Mouse (Mus musculus): ENCODE results near the gene Nrn1.

Gene Nrn1

DNA sequence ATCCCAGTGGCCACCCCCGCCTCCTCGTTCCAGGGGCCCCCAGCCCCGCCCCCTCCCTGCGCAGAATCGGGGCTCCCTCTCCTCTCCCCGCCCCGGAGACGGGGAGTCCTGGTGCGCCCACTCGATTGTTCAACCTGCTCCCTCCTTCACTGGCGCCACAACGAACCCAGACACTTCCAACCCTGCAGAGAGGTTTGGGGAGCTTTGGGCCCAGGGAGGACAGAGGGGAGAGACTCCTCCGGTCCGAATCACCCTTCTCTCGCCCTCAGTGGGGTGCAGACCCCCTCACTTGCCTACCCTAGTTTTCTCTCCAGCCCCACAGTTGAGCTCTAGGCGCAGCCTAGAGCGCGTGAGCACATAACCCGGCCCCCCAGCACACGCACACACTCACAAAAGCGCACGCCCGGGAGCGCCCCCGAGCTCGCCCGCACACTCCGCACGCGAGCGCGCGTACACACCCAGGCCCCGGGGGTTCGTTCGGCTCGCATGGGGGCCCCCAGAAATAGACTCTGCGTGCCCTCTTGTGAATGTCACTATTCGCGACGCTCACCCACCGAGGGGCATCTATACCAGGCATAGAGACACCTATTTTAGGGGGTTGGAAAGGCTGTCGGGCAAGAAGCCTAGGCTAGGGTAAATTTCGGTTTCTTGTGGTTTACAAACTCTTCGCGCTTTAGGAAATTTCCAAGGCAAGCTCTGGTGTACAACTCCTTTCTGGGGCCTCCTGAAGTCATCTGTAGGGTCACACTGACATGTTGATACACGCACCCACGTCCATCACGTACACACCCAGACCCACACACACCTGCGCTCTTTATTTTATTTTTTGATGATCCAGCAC, at the start of gene Nrn1:
Gene Nrn1 (minus strand): TSS at position 401 of the 841 bp plus-strand sequence.
- DNase-seq = no peak

DNA sequence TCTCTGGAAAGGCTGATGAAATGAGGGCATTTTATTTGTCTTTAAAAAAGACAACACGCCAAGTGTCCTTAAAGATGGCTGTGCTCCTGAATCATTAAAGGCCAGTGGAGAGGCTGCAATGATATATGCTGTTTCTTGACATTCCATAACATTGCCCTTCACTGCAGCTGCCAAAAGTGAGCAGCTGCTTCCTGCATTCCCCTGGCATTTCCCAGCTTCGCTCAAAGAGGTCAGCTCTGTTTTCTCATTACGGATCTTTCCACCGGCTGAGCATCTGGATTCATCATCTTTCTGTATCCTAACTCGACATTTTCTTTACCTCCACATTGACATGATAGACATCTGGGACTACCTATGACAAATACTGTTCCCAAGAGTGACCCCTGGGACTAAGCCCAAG, 44.7 kb upstream of the Nrn1 start:
- DNase-seq = no peak

DNA sequence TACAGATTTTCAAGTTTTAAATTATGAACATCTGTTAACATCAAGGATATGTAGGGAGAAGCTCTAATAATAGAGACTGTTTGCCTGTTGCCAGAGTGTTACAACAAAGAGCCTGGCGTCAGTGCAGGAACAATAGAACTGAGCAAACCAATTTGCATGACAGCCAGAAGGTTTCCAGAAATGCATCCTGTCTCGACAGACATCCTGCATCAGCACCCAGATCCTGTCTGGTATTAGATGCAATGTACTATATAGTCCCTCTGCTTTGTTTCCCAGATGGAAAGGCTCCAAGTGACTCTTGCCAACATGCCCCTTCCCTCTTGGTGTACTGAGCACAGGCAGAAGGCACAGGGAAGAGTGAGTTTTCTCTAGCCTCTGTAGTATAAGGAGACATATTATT, 31.9 kb upstream of the Nrn1 start:
- DNase-seq = no peak

DNA sequence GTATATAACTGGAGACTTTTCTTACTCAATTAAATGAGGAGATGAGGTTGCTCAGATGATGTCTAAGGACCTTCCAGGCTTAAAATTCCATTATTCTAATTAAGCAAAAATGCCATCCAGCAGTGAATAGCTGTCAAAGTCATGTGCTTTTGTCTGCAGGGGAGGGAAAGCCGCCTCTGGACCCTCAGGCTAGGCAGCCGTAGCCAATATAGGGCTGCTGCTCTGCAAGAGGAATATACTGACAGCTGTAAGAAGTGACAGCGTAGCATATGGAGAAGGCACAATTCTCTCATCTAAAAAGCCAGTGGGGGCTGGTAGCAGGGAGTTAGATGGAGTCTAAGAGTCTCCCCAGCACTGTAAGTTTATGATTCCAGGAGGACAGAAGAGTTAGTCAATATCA, 16.9 kb upstream of the Nrn1 start:
- DNase-seq = no peak

DNA sequence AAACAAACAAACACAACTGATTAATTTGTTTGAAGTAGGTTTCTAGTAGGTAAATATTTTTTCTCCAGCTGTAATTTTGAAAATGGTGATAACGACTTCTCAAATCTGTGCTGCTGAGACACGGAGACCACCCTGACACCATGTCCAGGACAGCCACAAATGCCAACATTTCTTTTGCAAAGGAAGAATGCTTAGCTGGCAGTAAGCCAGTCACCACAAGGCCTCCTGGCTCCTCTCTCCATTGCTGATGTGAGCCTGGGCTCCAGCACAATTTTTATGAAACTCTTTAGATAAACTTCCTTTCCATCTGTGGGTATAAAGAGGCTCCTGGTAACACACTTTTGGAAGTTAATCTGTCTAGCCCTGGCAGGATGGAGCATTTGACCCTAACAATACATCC, 15.1 kb upstream of the Nrn1 start:
- DNase-seq = no peak

DNA sequence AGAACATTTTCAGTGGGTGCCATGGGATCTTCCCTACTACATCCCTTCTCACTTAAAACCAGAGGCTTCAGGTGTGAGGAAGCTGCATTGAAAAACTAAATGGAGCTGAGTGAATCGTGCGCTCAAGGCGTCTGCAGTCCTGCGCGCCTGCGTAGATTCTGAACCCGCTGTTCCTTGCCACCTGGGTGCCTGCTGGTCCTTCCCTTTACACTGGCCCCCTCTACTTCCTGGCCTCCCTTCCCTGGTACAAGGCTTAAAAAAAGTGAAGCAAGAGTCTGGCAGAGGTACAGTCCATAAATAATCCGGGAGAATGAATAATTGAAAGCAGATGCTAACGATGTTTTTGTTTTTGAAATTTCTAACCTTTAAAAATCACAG, 1.7 kb upstream of the Nrn1 start:
- no peak for DNase-seq

DNA sequence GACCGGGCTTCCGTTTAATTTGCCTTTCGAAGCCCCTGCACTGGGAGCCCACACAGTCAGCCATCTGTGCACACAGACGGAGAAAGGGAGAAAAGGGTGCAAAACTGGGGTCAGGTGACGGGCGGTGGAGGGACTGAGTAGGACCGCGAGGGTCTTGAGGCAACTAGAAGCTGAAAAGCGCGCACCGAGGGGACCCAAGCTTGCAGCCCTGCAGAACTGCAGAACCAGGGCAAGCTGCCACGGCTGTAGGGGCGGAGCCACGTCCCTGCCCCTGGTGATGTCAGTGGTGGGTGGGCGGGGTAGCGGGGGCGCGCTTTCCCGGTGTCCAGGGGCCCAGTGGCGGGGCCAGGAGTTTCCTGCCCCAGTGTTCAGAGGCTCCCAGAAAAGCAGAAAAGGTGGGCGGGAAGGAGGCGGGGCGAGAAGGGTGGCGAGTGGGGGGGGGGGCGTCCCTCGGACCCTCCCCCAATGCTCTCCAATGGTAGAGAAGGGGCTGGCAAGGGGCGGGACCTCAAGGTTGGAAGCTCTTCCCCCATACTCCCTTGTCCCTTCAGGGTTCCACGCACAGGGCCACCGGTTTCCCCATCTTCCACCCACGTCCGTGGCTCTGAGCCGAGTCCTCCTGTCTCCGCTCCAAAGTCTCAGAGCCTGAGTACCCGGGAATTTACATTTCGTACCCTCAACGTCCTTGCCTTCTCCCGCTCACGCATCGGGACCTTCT, 1.1 kb upstream of the Nrn1 start:
- peak in 1 of 2 experiments; percentile 53 for DNase-seq

DNA sequence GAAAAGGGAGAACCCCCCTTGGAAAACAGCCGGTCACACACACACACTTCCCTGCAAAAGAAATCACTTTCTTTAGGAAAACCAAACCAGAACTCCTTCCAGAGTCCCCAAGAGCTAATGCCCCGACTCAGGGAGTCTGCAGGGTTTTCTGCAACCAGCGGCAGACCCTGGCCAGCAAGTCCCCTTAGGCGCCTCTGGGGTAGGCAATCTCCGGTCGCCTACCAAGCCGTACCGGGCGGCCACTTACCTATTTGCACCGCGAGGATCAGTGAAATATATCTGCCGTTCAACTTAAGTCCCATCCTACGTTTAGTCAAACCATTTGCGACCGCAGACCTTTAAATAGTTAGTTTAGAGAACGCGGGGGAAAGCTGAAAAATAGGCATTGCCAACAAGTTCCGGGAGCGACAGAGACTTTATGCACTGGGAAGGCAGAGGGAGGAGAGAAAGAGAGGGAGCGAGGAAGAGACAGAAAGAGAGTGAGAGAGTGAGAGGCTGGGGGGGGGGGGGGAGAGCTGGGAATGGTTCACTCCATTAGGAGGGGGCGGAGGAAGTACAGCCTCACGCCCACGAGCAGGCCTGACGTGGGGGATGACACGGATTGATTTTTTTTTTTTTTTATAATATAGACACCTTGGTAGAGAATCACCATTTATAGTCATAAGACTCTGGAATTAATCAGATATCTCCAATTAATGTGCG, 791 bp downstream of the Nrn1 start:
- DNase-seq = no peak

DNA sequence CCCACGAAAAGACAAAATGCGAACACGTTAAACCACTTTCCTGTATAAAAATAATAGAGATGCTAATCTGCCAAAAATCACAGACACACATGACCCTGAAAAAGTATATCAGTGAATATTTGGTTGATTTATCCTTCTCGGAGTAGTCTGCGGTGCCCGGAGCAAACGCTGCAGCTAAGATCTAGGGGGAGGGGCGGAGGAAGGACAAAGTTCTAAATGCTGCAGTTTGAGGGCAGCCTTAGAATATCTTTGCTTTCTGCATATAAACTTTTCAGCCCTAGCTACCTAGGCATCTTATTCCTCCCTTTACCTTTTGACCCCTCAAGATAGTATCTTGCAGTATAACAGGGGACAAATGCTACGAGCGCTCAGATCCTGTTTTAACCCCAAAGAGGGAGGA, 1.4 kb downstream of the Nrn1 start:
- no peak for DNase-seq

DNA sequence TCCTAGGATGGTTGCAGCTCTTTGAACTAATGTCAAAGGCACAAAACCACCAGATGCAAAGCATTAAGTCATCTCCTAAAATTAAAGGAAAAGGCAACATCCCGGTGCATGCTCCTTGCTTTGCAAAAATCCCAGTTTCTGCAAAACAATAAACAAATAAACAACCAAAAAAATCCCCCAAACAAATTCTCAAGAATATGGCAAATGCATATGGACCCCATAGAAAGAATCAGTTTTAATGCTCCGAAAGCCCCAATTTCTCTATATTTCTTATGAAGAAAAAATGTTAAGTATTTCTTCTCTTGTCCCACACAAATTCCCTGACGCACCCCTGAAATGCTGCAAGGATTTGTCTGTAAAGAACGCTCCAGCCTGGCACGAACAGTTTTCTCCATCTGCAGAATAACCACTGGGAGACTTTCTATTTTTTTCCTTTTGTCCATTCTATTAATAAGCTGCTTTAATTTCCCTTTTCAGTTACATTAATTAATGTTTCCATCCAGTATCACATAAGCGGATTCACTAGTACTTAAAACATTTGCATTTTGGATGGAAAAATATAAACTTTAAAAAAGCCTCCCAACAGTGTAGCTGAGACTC, 1.9 kb downstream of the Nrn1 start:
- no peak for DNase-seq

DNA sequence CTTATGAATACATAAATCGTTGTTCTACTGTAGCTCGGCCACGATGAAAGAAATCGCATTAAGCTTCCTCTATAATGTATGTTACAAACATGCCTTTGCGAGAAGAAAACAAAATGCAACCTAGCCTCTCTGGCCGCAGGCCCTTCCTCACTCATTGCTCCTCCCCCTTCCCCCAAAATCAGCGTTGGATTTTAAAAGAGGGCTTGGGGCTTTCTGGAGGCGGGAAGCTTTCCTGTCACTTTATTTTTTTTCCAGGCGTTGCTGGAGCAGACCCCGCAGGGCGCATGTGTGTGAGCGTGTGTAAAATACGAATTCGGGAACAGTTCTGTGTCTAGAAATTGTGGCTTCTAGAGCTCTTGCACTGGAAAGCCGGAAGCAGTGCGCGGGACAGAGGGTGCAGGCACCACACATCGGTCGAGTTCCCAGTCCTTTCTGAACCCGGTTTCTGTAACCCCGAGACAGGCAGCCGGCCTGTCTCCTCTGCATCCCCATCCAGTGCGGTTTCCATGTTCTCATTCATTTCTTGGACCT, 2.9 kb downstream of the Nrn1 start:
- no peak for DNase-seq

DNA sequence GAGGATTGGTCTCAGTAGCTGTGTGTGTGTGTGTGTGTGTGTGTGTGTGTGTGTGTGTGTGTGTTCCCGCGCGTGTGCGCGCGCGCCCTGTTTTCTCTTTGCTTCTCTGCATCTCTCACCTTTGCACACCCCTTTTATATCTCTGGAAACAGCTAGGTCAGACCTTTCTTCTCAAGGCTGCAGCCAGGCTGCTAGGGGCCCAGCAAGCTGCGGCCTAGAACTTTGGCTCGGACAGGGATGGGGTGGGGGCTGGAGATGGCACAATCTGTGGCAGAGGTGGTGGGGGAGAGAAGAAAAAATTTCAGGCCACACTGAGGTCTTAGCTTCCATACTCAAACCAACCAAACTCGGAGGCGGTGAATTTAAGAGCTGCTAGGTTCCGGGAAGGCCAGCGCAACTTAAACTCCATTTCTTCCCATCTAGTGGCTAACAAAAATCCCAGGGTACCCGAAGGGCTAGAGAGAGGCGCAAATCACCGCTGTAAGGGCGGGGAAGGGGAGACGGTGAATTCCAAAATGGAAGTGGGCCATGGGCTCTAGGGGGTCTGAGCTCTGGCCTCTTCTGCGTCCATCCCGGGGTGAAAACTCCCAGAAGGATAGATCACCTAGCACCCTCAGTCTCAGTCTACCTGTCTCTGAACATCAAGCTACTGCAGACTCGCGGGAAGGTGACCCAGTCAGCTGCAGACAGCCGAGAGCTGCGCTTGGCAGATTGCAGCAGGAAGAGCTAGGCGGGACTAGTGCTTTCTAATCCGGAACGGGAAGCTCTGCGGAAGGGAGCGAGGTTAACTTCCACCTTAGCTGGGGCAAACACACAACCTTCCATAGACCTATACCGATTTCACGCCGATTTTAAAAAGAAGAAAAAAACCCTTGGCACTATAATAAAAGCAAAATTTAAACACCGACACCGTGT, 3.7 kb downstream of the Nrn1 start:
- DNase-seq = peak in 1 of 2 experiments; percentile 42

DNA sequence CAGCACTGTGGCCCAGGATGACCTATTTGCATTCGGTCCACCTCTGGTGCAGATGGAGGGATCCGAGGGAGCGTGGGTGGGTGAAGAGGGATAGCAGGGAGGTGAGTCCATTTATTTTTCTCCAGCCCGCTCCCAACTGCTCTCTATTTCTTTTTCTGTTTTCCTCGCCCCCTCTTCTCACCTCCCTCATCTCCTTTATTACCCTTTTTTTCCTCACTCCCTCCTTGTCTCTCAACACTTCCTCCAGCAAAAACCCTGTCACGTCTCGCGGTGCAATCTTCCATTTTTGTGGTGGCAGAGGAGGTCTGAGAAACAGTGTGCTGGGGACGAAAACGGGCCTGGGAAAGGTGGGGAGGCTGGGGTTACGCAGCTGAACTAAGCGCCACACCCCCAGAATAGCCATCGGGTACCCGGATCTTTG, 4.6 kb downstream of the Nrn1 start:
- DNase-seq = no peak

DNA sequence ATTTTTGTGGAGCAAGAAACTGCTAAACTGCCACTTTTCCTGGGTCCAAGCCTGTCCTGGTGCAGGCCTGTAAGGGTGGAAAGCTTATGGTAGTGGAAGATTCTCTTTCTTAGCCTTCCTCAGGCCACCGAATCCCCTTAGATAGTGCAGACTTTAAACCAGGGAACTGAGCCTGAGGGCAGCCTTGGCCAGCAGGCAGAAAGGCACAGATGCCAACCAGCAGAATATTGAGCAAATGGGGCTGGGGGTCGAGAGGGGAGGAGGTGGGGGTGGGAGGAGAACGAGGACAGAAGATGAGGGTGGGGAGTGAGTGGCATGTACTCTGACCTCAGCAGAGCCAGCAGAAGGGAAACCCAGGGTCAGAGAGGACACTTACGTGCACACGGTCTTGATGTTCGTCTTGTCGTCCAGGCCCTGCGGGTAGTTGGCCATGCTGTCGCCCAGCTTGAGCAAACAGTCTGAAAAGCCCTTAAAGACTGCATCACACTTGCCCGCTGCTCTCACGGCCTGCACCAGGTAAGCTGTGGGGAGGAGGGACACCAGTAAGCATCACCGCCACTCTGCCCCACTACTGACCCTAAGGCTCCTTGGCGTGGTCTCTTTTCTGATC, 5.1 kb downstream of the Nrn1 start:
- no peak for DNase-seq

DNA sequence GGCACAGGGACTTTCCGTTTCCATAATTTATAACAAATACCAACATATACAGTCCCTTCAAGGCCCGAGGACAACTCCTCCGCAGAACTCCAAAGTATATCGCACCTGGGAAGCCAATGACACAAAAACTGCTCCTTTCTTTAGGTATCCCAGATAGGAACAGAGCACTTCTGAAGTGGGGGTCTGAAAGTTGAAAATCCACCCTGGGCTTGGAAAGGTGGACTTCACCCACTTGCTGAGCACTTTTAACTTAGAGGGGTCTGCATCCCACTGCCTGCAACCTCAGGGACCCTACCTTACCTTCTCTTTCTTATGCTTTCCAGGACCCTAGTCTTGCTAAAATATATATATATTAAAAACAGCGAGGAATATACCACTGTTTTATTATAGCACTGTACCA, 6.4 kb downstream of the Nrn1 start:
- no peak for DNase-seq

DNA sequence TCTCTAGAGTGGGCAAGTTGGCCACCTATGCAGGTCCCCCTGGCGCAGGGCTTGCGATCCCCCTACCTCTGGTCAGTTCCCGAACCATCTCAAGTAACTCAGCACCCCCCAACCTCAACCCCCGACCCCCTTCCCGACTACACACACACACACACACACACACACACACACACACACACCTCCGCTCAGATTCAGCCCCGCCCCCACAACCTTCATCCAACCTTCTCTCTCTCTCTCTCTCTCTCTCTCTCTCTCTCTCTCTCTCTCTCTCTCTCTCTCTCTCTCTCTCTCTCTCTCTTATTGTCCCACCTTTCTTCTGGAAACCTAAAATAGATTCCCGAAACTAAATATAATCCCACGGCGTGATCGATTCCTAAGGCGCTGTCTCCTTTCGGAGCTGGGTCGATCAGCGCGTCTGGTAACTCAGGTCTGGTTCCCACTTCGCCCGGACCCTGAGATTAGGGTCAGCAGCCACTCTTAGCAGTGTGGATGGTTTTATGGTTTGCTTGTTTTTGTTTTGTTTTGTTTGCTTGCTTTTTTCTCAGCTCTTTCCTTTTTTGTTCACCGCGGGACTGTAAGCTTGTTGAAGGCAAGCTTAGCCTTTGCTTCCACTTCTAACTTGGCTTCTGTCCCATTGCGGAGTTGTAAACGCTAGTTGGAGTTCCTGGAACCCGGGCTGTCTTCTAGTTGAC, 7.0 kb downstream of the Nrn1 start:
- no peak for DNase-seq

DNA sequence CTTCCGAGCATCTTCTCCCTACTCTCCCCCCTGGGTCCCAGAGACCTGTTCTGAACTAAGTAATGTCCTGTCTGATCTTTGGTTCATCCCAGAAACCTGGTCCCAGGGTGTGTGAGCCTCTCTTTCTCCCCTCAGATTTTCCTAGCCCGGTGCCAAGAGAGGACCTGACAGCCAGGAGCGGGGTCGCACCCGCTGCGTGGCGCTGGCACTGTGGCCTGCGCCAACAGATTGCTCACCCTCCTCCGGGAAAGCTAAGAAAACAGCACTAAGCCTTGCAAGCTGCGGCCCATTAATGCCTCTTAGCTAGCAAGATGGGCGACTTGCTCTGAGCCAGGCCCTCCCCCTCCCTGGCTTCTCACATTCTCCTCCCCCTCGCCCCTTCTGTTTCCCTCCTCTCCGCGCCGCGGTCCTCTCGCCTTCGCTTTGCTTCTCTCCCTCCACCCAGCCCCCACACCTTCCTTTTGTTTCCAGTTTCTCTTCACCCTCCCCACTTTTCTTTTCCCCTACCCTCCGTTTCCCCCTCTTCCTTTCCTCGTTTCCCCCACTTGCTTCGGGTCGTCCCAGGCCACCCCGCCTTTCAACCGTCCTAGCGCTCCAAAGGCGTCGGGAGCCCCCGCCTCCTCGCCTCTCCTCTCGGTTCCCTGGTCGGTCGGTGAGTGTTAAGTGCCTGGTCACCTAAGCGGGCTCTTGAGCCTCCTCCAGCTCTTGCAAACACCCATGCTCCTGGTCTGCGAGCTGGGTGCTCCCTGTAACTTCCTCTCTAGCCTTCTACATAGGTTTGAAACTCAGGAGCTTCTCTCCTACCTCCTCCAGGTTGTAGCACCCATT, 7.8 kb downstream of the Nrn1 start:
- peak in 1 of 2 experiments; percentile 50 for DNase-seq

DNA sequence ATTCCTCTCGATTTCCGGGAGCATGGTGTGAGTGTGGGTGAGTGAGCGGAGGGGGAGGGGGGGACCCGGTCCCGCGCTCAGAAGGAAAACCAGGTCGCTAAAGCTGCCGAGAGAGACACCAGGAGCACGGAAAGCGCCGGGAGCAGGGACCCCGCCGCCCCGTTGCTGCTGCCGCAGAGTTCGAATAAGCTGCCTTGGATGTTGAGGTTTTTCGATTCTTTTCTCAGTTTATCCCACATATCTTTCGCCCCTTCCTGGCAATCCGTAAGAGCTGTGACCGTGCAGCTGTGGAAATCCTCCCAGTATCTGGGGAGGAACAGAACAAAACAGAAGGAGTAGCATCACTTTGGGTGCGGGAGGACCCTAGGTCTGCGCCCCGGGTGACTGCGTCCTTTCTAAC, 8.4 kb downstream of the Nrn1 start:
- no peak for DNase-seq

DNA sequence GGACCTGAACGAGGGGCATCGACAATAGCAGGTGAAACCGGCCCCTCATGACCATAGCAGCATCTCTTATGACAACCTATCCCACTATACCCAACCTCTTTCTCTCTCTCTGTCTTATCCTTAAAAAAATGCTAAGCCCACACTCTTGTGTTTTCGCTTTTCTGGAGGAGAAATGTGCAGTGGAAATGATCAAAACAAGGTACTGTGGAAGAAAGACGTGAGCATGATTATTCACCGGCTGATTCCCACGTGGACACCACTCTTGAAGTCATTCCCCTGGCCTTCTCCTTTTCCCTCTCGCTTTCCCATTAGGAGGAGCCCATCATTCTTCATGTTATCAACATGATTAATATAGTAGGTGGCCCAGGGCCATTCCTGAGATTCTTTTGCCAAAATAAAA, 9.1 kb downstream of the Nrn1 start:
- DNase-seq = no peak

Data from lung, postnatal 4 days (tissue).